Mouse (Mus musculus): ENCODE data around the gene Kctd12. TPM values are rescaled to one million over a fixed set of nuclear protein-coding genes. Genes with fewer than 3 reads are reported as not detected.

Gene Kctd12
- polyA plus RNA-seq, 1 experiment from 2014 or later: 22.5 TPM

- no peak for ATAC-seq (replicated peaks; ENCODE audit: low FRiP score, low TSS enrichment, low read depth)
- no peak for DNase-seq (ENCODE audit: low spot score)
- no peak overlapping the region for H3K4me3 ChIP-seq (ENCODE audit: low read depth, low read length)
- H3K27ac ChIP-seq (ENCODE audit: low read depth): no peak overlapping the region
- H3K36me3 ChIP-seq (ENCODE audit: control insufficient read depth, insufficient read depth, low read length): no peaks in the 10 kb centered on the region
- no peaks in the 10 kb centered on the region for H3K9me3 ChIP-seq (ENCODE audit: control insufficient read depth, low read length)
- H3K27me3 ChIP-seq (replicated peaks; ENCODE audit: control insufficient read depth, insufficient read depth, low read length): no peaks in the 10 kb centered on the region
- no peak overlapping the region for H3K9ac ChIP-seq (ENCODE audit: low read length)
- no peak overlapping the region for H3K4me2 ChIP-seq (ENCODE audit: low read length)
- 0 out of 2 replicates have a peak, but pooled peaks cover 8% of the 10 kb centered on the region for H3K4me1 ChIP-seq (replicated peaks; ENCODE audit: control insufficient read depth, insufficient read depth, low read length)
- WGBS: 65% methylated on average over 3 of the region's 3 CpGs
Observed at GRCm38 (mm10) chr14:102990765-102991164, 8.3 kb upstream of the Kctd12 start.

- Histone ChIP-seq H3K27ac (ENCODE audit: low read depth) (no peak overlapping the region), H3K9ac (ENCODE audit: low read length) (no peak overlapping the region), H3K4me3 (ENCODE audit: low read depth, low read length) (no peak overlapping the region), H3K9me3 (ENCODE audit: control insufficient read depth, low read length) (no peaks in the 10 kb centered on the region), H3K4me2 (ENCODE audit: low read length) (no peak overlapping the region), H3K27me3 (replicated peaks; ENCODE audit: control insufficient read depth, insufficient read depth, low read length) (no peaks in the 10 kb centered on the region), H3K4me1 (replicated peaks; ENCODE audit: control insufficient read depth, insufficient read depth, low read length) (0 out of 2 replicates have a peak, but pooled peaks cover 8% of the 10 kb centered on the region), H3K36me3 (ENCODE audit: control insufficient read depth, insufficient read depth, low read length) (no peaks in the 10 kb centered on the region)
- ATAC-seq (replicated peaks; ENCODE audit: low FRiP score, low TSS enrichment, low read depth): no peak
- DNase-seq (ENCODE audit: low spot score): no peak
- 46% methylated on average over 5 of the region's 5 CpGs for WGBS
Observed at GRCm38 (mm10) chr14:102989866-102990265, 7.4 kb upstream of the Kctd12 start.

DNA sequence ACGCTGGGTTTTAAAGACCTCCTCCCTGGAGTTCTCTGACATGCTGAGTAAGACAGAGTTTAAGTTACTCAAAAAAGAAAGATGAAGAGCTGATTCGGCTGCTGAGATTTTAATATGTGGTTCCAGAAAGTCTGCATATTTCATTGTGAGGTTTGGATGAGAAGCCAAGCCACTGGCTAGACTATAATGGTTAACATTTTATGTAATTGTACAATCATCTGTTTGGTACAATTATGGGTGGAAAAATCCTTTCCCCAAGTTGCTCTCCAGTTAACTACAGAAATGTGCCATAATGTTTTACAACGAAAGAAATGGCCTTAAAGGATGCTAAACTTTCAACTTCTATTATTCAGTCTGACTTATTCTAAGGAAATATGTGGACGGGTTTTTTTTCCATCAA is 6.8 kb upstream of the Kctd12 start:
- Histone ChIP-seq H3K36me3 (ENCODE audit: control insufficient read depth, insufficient read depth, low read length) (no peaks in the 10 kb centered on the region), H3K4me1 (replicated peaks; ENCODE audit: control insufficient read depth, insufficient read depth, low read length) (0 out of 2 replicates have a peak, but pooled peaks cover 8% of the 10 kb centered on the region), H3K4me3 (ENCODE audit: low read depth, low read length) (no peak overlapping the region), H3K27me3 (replicated peaks; ENCODE audit: control insufficient read depth, insufficient read depth, low read length) (no peaks in the 10 kb centered on the region), H3K27ac (ENCODE audit: low read depth) (no peak overlapping the region), H3K9ac (ENCODE audit: low read length) (no peak overlapping the region), H3K9me3 (ENCODE audit: control insufficient read depth, low read length) (no peaks in the 10 kb centered on the region), H3K4me2 (ENCODE audit: low read length) (no peak overlapping the region)
- 83% methylated on average over 4 of the region's 4 CpGs for WGBS
- no peak for ATAC-seq (replicated peaks; ENCODE audit: low FRiP score, low TSS enrichment, low read depth)
- DNase-seq (ENCODE audit: low spot score): no peak

- DNase-seq (ENCODE audit: low spot score): no peak
- no peaks in the 10 kb centered on the region for H3K36me3 ChIP-seq (ENCODE audit: control insufficient read depth, insufficient read depth, low read length)
- no peaks in the 10 kb centered on the region for H3K9me3 ChIP-seq (ENCODE audit: control insufficient read depth, low read length)
- H3K4me3 ChIP-seq (ENCODE audit: low read depth, low read length): no peak overlapping the region
- H3K27me3 ChIP-seq (replicated peaks; ENCODE audit: control insufficient read depth, insufficient read depth, low read length): no peaks in the 10 kb centered on the region
- H3K4me2 ChIP-seq (ENCODE audit: low read length): no peak overlapping the region
- 65% methylated on average over 5 of the region's 5 CpGs for WGBS
- no peak overlapping the region for H3K9ac ChIP-seq (ENCODE audit: low read length)
- peaks cover 14% of the 10 kb centered on the region; the same call in 1 of the 2 replicates for H3K4me1 ChIP-seq (replicated peaks; ENCODE audit: control insufficient read depth, insufficient read depth, low read length)
- no peak overlapping the region for H3K27ac ChIP-seq (ENCODE audit: low read depth)
- ATAC-seq (replicated peaks; ENCODE audit: low FRiP score, low TSS enrichment, low read depth): no peak
Observed at GRCm38 (mm10) chr14:102987626-102988025, 5.2 kb upstream of the Kctd12 start.

GRCm38 (mm10) chr14:102983686-102984085 is 1.2 kb upstream of the Kctd12 start:
- H3K36me3 ChIP-seq (ENCODE audit: control insufficient read depth, insufficient read depth, low read length): no peaks in the 10 kb centered on the region
- H3K27ac ChIP-seq (ENCODE audit: low read depth): no peak overlapping the region
- peak overlapping the region; percentile 92 for H3K4me2 ChIP-seq (ENCODE audit: low read length)
- no peak overlapping the region for H3K9ac ChIP-seq (ENCODE audit: low read length)
- H3K4me1 ChIP-seq (replicated peaks; ENCODE audit: control insufficient read depth, insufficient read depth, low read length): peaks cover 10% of the 10 kb centered on the region; the same call in 1 of the 2 replicates
- ATAC-seq (replicated peaks; ENCODE audit: low FRiP score, low TSS enrichment, low read depth): no peak
- H3K27me3 ChIP-seq (replicated peaks; ENCODE audit: control insufficient read depth, insufficient read depth, low read length): peaks cover 7% of the 10 kb centered on the region; the same call in 1 of the 2 replicates
- DNase-seq (ENCODE audit: low spot score): no peak
- WGBS: 78% methylated on average over 8 of the region's 8 CpGs
- no peaks in the 10 kb centered on the region for H3K9me3 ChIP-seq (ENCODE audit: control insufficient read depth, low read length)
- no peak overlapping the region; the same call in 1 of the 2 replicates for H3K4me3 ChIP-seq (ENCODE audit: low read depth, low read length)

DNA sequence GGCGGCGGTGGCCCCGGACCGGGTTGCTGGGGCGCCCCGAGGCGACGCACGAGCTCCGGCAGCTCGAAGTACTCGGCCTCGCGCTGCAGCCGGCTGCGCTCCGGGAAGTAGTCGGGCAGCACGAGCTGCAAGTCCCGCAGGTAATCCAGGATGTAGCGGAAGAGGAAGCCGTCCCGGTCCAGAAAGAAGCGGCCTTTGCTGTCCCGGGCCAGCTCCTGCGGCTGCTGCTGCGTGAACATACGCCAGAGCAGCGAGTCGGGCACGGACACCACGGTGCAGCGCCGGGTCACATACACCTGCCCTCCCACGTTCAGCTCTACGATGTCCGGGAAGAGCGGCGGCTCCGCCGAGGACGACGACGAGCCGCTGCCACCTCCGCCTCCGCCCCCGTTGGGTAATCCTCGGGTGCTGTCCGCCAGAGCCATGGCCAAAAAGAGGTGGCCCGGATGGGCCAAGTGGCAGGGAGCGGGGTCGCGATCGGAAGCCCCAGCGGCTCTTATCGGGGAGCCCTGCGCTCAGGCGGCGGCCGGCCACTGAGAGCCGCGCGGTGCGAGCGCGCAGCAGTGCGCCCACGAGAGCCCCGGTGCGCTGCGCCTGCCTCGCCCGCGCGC is 316 bp downstream of the Kctd12 start:
- H3K27me3 ChIP-seq (replicated peaks; ENCODE audit: control insufficient read depth, insufficient read depth, low read length): peaks cover 7% of the 10 kb centered on the region; the same call in 1 of the 2 replicates
- peak overlapping the region; percentile 94 for H3K27ac ChIP-seq (ENCODE audit: low read depth)
- under 1% methylated on average over 72 of the region's 76 CpGs for WGBS
- H3K36me3 ChIP-seq (ENCODE audit: control insufficient read depth, insufficient read depth, low read length): no peaks in the 10 kb centered on the region
- ATAC-seq (replicated peaks; ENCODE audit: low FRiP score, low TSS enrichment, low read depth) (peak; percentile 45), DNase-seq (ENCODE audit: low spot score) (peak; percentile 89)
- peak overlapping the region; percentile 63 for H3K9ac ChIP-seq (ENCODE audit: low read length)
- H3K9me3 ChIP-seq (ENCODE audit: control insufficient read depth, low read length): no peaks in the 10 kb centered on the region
- H3K4me3 ChIP-seq (ENCODE audit: low read depth, low read length): peak overlapping the region; percentile 68
- peaks cover 10% of the 10 kb centered on the region; the same call in 1 of the 2 replicates for H3K4me1 ChIP-seq (replicated peaks; ENCODE audit: control insufficient read depth, insufficient read depth, low read length)
- H3K4me2 ChIP-seq (ENCODE audit: low read length): peak overlapping the region; percentile 92

GRCm38 (mm10) chr14:102981441-102982015 is 909 bp downstream of the Kctd12 start:
- peak overlapping the region; percentile 94 for H3K27ac ChIP-seq (ENCODE audit: low read depth)
- H3K4me2 ChIP-seq (ENCODE audit: low read length): peak overlapping the region; percentile 92
- DNase-seq (ENCODE audit: low spot score) (peak; percentile 84), ATAC-seq (replicated peaks; ENCODE audit: low FRiP score, low TSS enrichment, low read depth) (peak; percentile 18)
- H3K27me3 ChIP-seq (replicated peaks; ENCODE audit: control insufficient read depth, insufficient read depth, low read length): peaks cover 7% of the 10 kb centered on the region; the same call in 1 of the 2 replicates
- H3K9ac ChIP-seq (ENCODE audit: low read length): peak overlapping the region; percentile 63
- peak overlapping the region; percentile 68 for H3K4me3 ChIP-seq (ENCODE audit: low read depth, low read length)
- H3K4me1 ChIP-seq (replicated peaks; ENCODE audit: control insufficient read depth, insufficient read depth, low read length): peaks cover 10% of the 10 kb centered on the region; the same call in 1 of the 2 replicates
- no peaks in the 10 kb centered on the region for H3K36me3 ChIP-seq (ENCODE audit: control insufficient read depth, insufficient read depth, low read length)
- WGBS: under 1% methylated on average over 60 of the region's 62 CpGs
- no peaks in the 10 kb centered on the region for H3K9me3 ChIP-seq (ENCODE audit: control insufficient read depth, low read length)

DNA sequence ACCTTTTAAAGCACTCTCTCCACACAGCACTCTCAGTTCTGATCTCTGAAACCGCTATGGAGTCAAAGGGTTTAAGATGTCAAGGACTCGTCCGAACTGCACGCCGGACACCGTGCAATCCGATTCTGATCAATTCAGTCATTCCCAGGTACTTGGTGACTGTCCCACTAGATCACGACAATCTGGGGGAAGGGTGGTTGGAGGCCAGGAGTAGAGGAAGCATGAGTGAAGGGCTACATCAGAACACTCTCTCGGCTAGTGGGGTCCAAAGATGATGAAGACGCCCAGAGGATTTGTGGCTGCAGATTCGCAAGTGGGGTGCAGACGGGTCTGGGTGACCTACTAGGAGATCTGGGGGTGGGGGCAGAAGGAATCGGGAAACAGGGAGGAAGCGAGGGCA is 1.5 kb downstream of the Kctd12 start:
- Histone ChIP-seq H3K36me3 (ENCODE audit: control insufficient read depth, insufficient read depth, low read length) (no peaks in the 10 kb centered on the region), H3K4me1 (replicated peaks; ENCODE audit: control insufficient read depth, insufficient read depth, low read length) (peaks cover 10% of the 10 kb centered on the region; the same call in 1 of the 2 replicates), H3K27me3 (replicated peaks; ENCODE audit: control insufficient read depth, insufficient read depth, low read length) (peaks cover 7% of the 10 kb centered on the region; the same call in 1 of the 2 replicates), H3K27ac (ENCODE audit: low read depth) (peak overlapping the region; percentile 94; the same call in 1 of the 2 replicates), H3K4me2 (ENCODE audit: low read length) (peak overlapping the region; percentile 92), H3K9me3 (ENCODE audit: control insufficient read depth, low read length) (no peaks in the 10 kb centered on the region), H3K9ac (ENCODE audit: low read length) (peak overlapping the region; percentile 63), H3K4me3 (ENCODE audit: low read depth, low read length) (peak overlapping the region; percentile 68)
- no peak for ATAC-seq (replicated peaks; ENCODE audit: low FRiP score, low TSS enrichment, low read depth)
- WGBS: 12% methylated on average over 14 of the region's 14 CpGs
- peak; percentile 63 for DNase-seq (ENCODE audit: low spot score)
